Comparison of ENCODE assay signal across 15 mouse cellular contexts in genomic region chr2:144410603-144411002, GRCm38 (mm10). TPM values are rescaled to one million over a fixed set of nuclear protein-coding genes. Genes with fewer than 3 reads are reported as not detected.
A peak's percentile ranks its signal among the peaks of the same experiment; 100 is the strongest.
DNase-seq lines count a peak whose midpoint lies in the region.
"Had no signal": no experiment of that assay in that cellular context is flagged by ENCODE, and none has a peak within 500 bp of the region (broad histone marks: within the 10 kb centered on the region; RNA-seq: fewer than 3 reads in every experiment).

No protein-coding gene starts in this region.

- DNase-seq in cerebellum, postnatal 14 days = peak; percentile 50 to 56
- DNase-seq in cerebellum, adult 9-11 months = no peak
- peak; percentile 25 for DNase-seq in lung, postnatal 10 days
- no peak for DNase-seq in lung, postnatal 4 days
- peak; percentile 18 for DNase-seq in layer of hippocampus, adult 9-10 months (ENCODE audit: low spot score)
- DNase-seq in right cerebral cortex, postnatal 36 days (ENCODE audit: low spot score in 2 of 2) = peak; percentile 32 to 50
- DNase-seq in adrenal gland, adult 2 months = no peak
- DNase-seq in kidney, postnatal 14 days = no peak
- DNase-seq: B cell, adult 2 months; embryo, embryonic 11 days had no signal

RNA-seq across cellular contexts. Expression of gene Pet117, which starts 41.8 kb away (rescaled TPM):
- 1 to 10 TPM; 2.4 to 6.8 TPM for total RNA-seq in adrenal gland, adult 2 months (2021)
- not detected in 2 replicates for polyA plus RNA-seq in adrenal gland, adult 2 months (2012; rRNA removed)
- total RNA-seq: megakaryocyte, adult 5-6 weeks had no signal
- polyA plus RNA-seq: large intestine, adult 2 months; liver, embryonic 12.5 days; neural tube, embryonic 11.5 days; spleen, adult 2 months had no signal

RNA-seq across cellular contexts. Expression of gene Kat14, which starts 41.8 kb away (rescaled TPM):
- total RNA-seq in adrenal gland, adult 2 months (2021) = 10 to 100 TPM; 24.5 to 25.7 TPM
- 11.2 and 13.7 TPM in 2 replicates for polyA plus RNA-seq in adrenal gland, adult 2 months (2012; rRNA removed)

Comparison
In these comparisons a context has a peak if more than half of its experiments do, and no peak if none do; other contexts are left out.
1. DNase-seq: peak in cerebellum, postnatal 14 days (2 of 2), lung, postnatal 10 days (single experiment), layer of hippocampus, adult 9-10 months (single experiment) and right cerebral cortex, postnatal 36 days (2 of 2); none in cerebellum, adult 9-11 months (single experiment), lung, postnatal 4 days (0 of 2), adrenal gland, adult 2 months (single experiment) and kidney, postnatal 14 days (single experiment).